Mouse (Mus musculus): ENCODE measurements around the gene Cct8. TPM values are rescaled to one million over a fixed set of nuclear protein-coding genes. Genes with fewer than 3 reads are reported as not detected.
A peak's percentile ranks its signal among the peaks of the same experiment; 100 is the strongest.

The Cct8 gene
- total and polyA plus RNA-seq, 3 experiments: 393 to 1,102 (median 812) TPM

GRCm38 (mm10) chr16:87443245-87443644 is 52.4 kb downstream of the Cct8 start:
- Histone ChIP-seq H3K4me3 (ENCODE audit: control insufficient read depth in 1 of 2, insufficient read depth in 1 of 2, low read depth in 2 of 2, low read length in 2 of 2) (no peak overlapping the region), H3K27me3 (ENCODE audit: control insufficient read depth in 1 of 2, insufficient read depth in 2 of 2, low read length in 2 of 2) (peaks cover 0 to 3% of the 10 kb centered on the region in 2 experiments; a peak in 1 of 4 replicates), H3K4me1 (ENCODE audit: control insufficient read depth in 1 of 2, insufficient read depth in 2 of 2, low read length in 2 of 2) (peaks cover 2 to 10% of the 10 kb centered on the region in 2 experiments), H3K9ac (ENCODE audit: control insufficient read depth, low read depth, low read length, poor library complexity, severe bottlenecking) (no peak overlapping the region), H3K79me2 (ENCODE audit: control insufficient read depth, insufficient read depth, low read length, poor library complexity) (no peaks in the 10 kb centered on the region; the same call in 1 of the 2 replicates), H3K27ac (ENCODE audit: control insufficient read depth, low read depth, low read length) (no peak overlapping the region), H3K36me3 (ENCODE audit: control insufficient read depth in 1 of 2, insufficient read depth in 2 of 2, low read length in 2 of 2) (peaks cover 0 to 3% of the 10 kb centered on the region in 2 experiments; a peak in 2 of 4 replicates), H3K9me3 (replicated peaks; ENCODE audit: insufficient read depth, low read length) (no peaks in the 10 kb centered on the region)
- DNase-seq (ENCODE audit: low read depth, low spot score): no peak
- TF ChIP-seq EP300 (IDR thresholded peaks at IDR 0.05; ENCODE audit: low read depth in 1 of 2, low read length in 2 of 2) (0 out of 4 replicates have a peak, but pooled peaks of 1 of the 2 experiments have one; percentile 5), POLR2A (IDR thresholded peaks at IDR 0.05; ENCODE audit: control insufficient read depth in 1 of 2, insufficient read depth in 1 of 2, low read depth in 1 of 2, low read length in 2 of 2, poor library complexity in 1 of 2) (no peak), GATA1 (IDR thresholded peaks at IDR 0.05; ENCODE audit: low read depth, low read length) (peak; percentile 42)

GRCm38 (mm10) chr16:87442291-87442690 is 53.4 kb downstream of the Cct8 start:
- Histone ChIP-seq H3K27ac (ENCODE audit: control insufficient read depth, low read depth, low read length) (no peak overlapping the region), H3K9ac (ENCODE audit: control insufficient read depth, low read depth, low read length, poor library complexity, severe bottlenecking) (no peak overlapping the region), H3K9me3 (replicated peaks; ENCODE audit: insufficient read depth, low read length) (no peaks in the 10 kb centered on the region), H3K79me2 (ENCODE audit: control insufficient read depth, insufficient read depth, low read length, poor library complexity) (no peaks in the 10 kb centered on the region; the same call in 1 of the 2 replicates), H3K4me1 (ENCODE audit: control insufficient read depth in 1 of 2, insufficient read depth in 2 of 2, low read length in 2 of 2) (peaks cover 2 to 10% of the 10 kb centered on the region in 2 experiments), H3K36me3 (ENCODE audit: control insufficient read depth in 1 of 2, insufficient read depth in 2 of 2, low read length in 2 of 2) (peaks cover 0 to 3% of the 10 kb centered on the region in 2 experiments; a peak in 2 of 4 replicates), H3K4me3 (ENCODE audit: control insufficient read depth in 1 of 2, insufficient read depth in 1 of 2, low read depth in 2 of 2, low read length in 2 of 2) (no peak overlapping the region), H3K27me3 (ENCODE audit: control insufficient read depth in 1 of 2, insufficient read depth in 2 of 2, low read length in 2 of 2) (peaks cover 0 to 3% of the 10 kb centered on the region in 2 experiments; a peak in 1 of 4 replicates)
- TF ChIP-seq HCFC1 (IDR thresholded peaks at IDR 0.05; ENCODE audit: low read depth, low read length) (no peak), ELF1 (IDR thresholded peaks at IDR 0.05; ENCODE audit: low read depth, low read length) (no peak), TCF12 (IDR thresholded peaks at IDR 0.05; ENCODE audit: low read depth, low read length) (no peak), CTCF (IDR thresholded peaks at IDR 0.05 in 2 of 3, conservative IDR thresholded peaks at IDR 0.05 in 1 of 3; ENCODE audit: control insufficient read depth in 1 of 3, insufficient read depth in 1 of 3, low read depth in 2 of 3, low read length in 3 of 3, poor library complexity in 1 of 3, severe bottlenecking in 1 of 3) (no peak), ZKSCAN1 (IDR thresholded peaks at IDR 0.05; ENCODE audit: low read depth, low read length) (no peak), BHLHE40 (IDR thresholded peaks at IDR 0.05; ENCODE audit: borderline replicate concordance, low read depth, low read length) (no peak), MAFK (IDR thresholded peaks at IDR 0.05; ENCODE audit: borderline replicate concordance, low read depth, low read length) (no peak), NRF1 (IDR thresholded peaks at IDR 0.05; ENCODE audit: insufficient read depth, low read depth, low read length, poor library complexity, severe bottlenecking) (no peak), CHD2 (IDR thresholded peaks at IDR 0.05; ENCODE audit: low read length) (no peak), SMC3 (IDR thresholded peaks at IDR 0.05; ENCODE audit: low read depth, low read length) (no peak), MAZ (IDR thresholded peaks at IDR 0.05; ENCODE audit: low read depth, low read length) (no peak), MXI1 (IDR thresholded peaks at IDR 0.05; ENCODE audit: low read depth, low read length) (no peak), MAX (IDR thresholded peaks at IDR 0.05; ENCODE audit: low read length) (no peak), TAL1 (IDR thresholded peaks at IDR 0.05; ENCODE audit: low read length) (no peak)
- DNase-seq (ENCODE audit: low read depth, low spot score): no peak

Measured in MEL (cell line).